Mouse (Mus musculus): Measurements from ENCODE around the gene Zfp335. TPM values are rescaled to one million over a fixed set of nuclear protein-coding genes. Genes with fewer than 3 reads are reported as not detected.
A peak's percentile ranks its signal among the peaks of the same experiment; 100 is the strongest.

Zfp335 gene
- 1 to 10 TPM; 5.6 to 8.2 TPM for polyA plus RNA-seq (2017; shearing (Covaris generic))

DNA sequence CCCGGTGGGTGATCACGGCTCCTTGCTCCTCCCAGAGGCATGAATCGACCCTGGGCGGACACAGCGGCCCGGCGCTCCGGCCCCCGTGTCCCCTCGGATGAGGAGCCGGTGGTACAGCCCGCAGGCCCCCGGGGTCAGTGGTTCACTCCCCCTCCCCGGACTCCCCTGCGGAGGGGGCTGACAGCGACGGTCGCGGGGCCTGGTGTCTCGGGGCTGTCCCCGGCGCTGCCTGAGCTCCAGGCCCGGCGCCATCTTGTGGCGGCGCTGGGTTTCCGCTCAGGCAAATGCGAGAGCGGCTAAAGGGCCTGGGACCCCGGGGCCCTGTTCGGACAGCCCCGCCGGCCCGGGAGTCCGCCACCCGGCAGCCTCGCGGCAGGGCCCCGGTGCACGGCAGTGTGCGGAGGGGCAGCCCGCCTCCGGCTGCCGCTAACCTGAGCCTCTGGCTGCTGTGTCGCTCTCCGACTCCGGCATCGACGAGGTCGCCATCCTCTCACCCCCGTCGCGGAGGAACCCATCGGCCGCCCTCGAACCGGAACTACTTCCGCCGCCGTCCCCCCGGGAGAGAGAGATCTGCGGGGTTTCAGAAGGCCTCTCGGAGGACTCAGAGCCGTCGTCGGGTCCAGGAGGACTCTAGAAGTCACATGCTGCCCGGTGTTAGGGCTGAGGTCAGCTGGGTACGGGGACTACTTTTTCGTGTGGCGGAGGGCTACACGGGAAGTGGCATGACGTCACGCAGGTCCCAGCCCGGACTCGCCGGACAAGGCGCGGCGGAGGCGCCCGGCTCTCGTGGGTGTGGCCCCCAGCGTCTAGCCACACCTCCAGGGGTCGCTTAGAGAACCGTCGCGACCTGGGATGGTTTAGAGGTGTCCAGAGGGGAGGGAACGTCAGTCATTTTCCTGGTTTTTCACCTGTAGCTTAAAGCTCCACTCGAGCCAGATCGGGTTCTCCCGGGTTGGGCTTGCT lies at the start of gene Zfp335:
Gene Zfp335, minus strand, starts transcription at position 672 of the 963 bp plus-strand sequence.
- ATAC-seq, result peak; percentile 59

DNA sequence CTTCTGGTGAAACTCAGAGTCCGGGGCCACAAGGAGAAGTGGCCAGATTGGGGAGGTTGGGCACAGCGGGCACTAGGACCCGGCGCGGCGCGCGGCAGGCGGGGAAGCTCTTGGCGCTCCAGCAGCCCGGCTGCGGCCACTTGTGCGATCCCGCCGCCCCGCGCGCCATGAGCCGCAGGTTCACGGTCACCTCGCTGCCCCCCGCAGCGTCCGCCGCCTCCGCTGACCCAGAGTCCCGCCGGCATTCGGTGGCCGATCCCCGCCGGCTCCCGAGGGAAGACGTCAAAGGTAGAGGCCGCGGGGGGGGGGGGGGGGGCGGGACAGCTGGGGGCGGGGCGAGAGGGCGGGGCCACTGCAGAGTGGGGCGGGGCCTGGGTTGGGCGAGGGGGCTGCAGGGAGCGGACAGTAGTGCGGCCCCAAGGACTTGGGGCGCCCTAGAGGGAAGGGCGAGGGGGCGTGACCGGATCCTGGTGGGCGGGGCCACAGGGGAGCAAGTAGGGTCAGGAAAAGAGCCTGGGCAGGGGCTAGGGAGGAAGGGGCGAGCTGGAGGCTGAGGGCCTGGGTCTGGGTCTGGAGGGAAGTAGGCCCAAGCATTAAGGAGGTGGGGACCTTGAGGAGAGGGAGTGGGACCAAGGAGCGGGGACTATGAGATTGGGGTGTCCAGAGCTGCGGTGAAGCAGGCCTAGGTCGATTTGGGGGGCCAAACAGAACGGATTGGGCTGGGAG lies 49.3 kb upstream of the Zfp335 start, which contains the start of gene Slc12a5:
Gene Slc12a5, plus strand, starts transcription at position 87 of the 726 bp plus-strand sequence.
- ATAC-seq, result no peak

DNA sequence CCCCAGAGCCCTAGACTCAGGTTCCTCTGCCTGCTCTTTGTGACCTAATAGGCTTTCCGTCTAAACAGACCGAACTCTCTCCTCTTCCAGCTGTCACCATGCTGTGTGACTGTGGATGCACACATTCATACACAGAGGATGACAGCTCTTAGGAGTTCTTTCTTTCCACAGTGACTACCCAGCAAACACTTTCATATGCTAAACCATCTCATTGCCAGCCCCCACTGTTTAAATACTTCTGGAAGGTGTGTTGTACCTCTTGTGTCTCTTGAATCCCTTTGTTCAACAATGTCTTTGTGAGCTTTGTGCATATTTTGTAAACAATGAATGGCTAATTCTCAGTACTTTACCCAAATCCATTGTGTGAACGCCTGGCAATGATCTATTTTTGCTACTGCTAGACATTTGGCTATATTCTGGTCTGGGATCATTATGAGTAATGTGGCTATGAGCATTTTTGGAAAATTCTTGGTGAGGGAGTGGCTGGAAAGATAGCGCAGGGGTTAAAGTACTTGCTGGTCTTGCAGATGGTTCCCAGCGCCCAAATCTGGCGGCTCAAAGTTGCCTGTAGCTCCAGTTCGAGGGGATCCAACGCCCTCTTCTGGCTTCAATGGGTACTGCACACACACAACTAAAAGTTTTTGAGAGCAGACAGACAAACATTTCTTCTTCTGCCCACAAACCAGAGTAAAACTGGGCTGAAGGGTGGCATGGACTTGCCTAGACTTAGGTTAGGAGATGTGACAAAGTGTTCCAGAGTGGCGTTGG lies 46.2 kb upstream of the Zfp335 start:
- no peak for ATAC-seq

DNA sequence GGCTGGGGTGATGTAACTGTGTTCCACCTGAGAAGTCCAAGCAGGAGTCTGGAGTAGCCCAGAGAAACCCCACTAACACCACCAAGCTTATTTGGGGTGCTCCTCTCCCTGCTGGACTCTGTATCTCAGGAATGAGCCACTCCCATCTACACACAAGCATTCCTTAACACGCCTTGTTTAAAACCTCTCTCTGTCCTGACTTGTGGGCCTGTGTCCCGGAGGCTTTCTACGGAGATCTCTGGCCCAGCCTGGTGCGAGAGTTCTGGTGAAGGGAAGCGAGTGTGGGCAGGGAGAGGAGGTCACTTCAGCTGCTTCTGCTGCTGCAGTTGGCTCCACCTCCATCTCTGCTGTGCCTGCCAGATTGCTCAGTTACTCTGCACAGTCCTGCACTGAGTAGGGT lies 44.6 kb upstream of the Zfp335 start:
- ATAC-seq, result no peak

DNA sequence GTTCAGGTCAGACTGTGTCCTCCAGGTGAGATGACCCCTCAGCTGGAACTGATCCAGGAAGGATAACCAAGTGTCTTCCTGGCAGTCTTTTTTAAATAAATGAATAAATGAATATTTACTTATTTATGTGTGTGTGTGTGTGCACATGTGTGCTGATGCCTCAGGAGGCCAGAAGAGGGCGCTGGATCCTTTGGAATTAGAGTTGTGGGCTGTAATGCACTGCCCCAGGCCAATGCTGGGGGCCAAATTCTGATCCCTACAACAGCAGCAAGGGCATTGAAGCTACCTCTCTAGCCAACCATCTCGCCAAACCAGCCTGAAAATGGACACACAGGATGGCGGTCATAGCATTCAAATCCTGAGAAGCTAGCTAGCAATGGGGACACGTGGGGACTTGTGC lies 44.2 kb upstream of the Zfp335 start:
- ATAC-seq, result no peak

DNA sequence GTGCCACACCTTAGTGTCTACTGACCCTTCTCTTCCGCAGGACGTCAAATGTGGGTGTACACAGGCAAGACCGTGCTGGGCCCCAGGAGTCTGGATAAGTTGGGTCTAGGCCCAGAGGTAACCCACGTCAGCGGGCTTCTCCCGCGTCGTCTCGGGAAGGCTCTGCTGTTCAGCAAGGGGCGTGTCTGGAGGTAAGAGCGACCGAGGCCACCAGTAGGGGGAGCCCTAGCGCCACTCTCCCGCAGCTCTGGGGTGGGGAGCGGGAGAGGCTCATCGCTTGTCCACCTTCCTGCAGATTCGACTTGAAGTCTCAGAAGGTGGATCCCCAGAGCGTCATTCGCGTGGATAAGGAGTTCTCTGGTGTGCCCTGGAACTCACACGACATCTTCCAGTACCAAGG lies 41.7 kb upstream of the Zfp335 start:
- ATAC-seq, result peak; percentile 73

DNA sequence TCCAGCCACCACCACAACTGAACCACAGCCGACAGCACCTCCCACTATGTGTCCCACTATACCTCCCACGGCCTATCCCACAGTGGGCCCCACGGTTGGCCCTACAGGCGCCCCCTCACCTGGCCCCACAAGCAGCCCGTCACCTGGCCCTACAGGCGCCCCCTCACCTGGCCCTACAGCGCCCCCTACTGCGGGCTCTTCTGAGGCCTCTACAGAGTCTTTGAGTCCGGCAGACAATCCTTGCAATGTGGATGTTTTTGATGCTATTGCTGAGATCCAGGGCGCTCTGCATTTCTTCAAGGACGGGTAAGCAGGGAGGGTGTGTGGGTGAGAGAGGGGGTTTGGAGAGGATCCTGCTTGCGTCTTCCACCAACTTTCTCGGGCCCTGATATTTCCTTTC lies 40.9 kb upstream of the Zfp335 start:
- no peak for ATAC-seq

DNA sequence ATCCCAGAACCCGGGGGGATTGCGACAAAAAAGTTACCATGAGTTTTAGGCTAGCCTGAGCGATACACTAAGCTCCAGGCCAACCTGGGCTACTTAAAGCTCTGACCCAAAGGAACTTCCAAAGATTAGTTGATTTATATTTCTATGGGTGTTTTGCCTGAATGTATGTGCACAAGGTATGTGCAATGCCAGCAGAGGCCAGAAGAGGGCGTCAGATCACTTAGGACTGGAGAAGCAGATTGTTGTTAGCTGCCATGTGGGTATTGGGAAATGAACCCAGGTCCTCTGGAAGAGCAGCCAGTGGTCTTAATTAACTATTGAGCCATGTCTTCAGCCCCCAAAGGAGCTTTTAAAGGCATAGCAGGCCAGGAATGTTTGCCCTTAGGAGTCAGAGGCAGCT lies 40.2 kb upstream of the Zfp335 start:
- no peak for ATAC-seq

DNA sequence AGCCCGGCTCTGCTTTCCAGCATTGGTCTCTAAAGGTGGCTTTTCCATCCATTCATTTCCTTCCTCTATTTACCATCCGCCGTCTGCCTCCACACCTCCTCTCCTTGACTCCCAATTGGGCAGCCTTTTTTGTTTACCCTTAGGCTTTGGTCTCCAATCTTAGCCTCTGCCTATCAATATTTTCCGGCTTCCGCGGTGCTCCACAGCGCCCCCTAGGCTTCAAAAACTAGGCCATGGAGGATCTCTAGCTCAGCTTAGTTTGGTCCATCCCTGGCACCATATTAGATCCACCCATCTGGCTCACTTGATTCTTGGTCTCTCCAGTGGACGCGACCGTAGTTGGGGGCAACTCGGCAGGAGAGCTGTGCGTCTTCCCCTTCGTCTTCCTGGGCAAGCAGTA lies 38.9 kb upstream of the Zfp335 start:
- ATAC-seq, result no peak

DNA sequence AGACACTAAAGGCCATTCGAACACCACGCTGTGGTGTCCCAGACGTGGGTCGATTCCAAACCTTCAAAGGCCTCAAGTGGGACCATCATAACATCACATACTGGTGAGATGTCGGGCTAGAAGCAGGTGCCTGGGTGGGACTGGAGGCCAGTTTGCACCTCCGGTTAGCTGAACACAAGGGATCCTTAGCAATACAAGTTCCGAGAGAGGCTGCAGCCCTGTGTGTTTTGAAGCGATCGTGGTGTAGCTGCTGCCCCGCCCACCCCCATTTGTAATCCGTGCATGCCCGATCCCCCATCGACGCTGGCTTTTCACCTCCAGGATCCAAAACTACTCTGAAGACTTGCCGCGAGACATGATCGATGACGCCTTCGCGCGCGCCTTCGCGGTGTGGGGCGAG lies 37.4 kb upstream of the Zfp335 start:
- no peak for ATAC-seq

DNA sequence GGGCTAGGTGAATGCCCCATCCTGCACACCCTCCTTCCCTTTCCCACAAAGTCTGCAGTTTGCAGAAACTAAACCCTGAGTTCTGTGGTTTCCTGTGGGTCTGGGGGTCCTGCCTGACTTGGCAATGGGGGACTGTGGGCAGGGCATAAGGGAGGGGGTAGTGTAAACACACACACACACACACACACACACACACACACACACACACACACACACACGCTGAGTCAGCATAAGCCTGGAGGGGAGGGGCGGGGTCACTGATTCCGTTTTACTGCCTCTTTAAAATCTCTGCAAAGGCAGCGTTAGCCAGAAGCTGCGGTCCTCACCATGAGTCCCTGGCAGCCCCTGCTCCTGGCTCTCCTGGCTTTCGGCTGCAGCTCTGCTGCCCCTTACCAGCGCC lies 36.4 kb upstream of the Zfp335 start:
- ATAC-seq, result no peak

DNA sequence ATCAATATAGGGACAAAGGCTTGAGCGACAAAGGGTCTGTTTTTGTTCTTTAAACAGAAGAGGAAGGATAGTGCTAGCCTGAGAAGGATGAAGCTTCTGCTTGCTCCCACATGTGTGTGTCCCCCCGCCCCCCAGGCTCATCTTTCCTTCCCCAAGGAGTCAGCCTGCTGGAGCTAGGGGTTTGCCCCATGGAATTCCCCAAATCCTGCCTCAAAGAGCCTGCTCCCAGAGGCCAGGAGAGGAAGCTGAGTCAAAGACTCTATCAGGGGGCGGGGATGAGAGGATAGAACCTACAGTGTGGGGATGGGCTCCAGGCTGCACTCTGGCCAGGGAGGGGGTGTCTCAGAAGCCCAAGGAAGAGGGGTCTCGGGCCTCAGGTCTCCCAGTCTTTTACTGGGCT lies 35.9 kb upstream of the Zfp335 start:
- ATAC-seq, result no peak

DNA sequence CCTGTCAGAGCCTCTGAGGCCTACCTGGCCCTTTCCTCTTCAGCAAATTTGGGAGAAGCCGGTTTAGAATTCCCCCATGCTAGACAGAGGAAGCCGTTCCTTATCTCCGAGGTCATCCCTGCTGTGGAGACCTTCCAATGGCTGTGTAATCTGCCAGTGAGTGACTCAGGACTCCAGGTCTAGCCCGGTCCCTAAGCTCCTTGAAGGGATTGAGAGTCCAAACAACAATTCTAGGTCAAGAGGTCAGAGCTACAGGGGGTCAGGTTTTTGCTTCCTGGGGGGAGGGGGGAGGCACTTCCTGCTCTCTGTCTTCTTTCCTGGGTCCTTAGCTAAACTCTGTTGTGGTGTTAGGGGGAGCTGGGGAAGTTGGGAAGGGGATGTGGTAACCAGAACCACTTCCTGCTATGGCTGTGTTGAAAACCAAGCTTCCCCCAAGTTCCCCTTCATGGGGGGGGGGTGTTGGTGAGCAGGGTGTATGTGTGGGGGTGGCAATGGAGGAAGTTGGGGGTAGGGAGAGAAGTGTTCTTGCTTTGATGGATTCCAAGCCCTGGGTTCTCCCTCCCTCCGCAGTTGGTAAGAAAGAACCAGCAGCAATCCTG lies 31.2 kb upstream of the Zfp335 start:
- peak; percentile 82 for ATAC-seq

DNA sequence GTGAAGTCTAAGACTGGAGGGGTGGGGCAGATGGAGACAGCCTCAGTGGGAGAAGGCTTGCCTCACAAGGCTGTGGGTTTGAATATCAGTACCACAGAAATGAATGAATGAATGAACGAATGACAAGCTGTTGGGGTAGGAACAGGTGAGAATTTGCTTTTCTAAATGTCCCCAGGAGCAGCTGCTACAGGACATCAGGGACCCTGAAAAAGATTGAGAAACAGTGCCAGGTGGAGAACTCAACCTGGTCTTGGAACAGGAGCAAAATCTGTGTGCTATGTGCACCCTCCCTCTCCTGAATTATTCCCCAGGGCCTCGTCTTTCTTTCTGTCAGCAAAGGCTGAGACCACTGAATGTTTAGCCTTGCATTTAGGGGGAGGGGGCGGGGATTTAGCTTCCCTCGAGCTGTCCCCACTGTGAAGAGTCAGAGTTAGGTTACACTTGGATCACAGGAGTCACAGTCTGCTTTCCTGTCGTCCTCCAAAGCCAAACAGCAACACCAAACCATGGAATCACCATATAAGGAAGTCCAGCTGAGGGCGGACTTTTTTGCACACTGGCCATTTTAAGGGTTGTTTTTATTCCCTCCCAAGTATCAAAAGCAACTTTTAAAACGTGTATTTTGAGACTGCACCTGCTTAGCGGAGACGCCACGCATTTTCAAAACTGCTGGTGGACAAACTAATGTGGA lies 28.7 kb upstream of the Zfp335 start, which contains the start of gene Mmp9:
Gene Mmp9, plus strand, starts transcription at position 641 of the 691 bp plus-strand sequence.
- no peak for ATAC-seq

DNA sequence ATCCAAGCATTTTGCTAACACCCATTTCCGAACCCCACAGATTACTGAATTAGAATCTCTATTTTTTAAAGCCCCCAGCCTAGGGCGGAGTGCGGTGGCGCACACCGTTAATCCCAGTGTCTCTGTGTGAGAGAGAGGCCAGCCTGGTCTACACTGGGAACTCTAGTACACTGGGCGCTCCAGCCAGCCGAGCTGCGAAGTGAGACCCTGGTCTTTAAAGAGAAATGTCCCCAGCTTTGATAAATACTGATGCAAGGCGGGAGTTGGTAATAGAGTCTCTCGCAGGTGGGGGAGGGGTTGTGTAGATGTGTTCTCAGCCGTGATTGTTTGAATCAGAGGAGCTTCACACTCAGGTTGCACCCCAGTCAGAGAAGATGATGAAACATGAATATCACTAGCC lies 27.5 kb upstream of the Zfp335 start:
- ATAC-seq, result no peak

DNA sequence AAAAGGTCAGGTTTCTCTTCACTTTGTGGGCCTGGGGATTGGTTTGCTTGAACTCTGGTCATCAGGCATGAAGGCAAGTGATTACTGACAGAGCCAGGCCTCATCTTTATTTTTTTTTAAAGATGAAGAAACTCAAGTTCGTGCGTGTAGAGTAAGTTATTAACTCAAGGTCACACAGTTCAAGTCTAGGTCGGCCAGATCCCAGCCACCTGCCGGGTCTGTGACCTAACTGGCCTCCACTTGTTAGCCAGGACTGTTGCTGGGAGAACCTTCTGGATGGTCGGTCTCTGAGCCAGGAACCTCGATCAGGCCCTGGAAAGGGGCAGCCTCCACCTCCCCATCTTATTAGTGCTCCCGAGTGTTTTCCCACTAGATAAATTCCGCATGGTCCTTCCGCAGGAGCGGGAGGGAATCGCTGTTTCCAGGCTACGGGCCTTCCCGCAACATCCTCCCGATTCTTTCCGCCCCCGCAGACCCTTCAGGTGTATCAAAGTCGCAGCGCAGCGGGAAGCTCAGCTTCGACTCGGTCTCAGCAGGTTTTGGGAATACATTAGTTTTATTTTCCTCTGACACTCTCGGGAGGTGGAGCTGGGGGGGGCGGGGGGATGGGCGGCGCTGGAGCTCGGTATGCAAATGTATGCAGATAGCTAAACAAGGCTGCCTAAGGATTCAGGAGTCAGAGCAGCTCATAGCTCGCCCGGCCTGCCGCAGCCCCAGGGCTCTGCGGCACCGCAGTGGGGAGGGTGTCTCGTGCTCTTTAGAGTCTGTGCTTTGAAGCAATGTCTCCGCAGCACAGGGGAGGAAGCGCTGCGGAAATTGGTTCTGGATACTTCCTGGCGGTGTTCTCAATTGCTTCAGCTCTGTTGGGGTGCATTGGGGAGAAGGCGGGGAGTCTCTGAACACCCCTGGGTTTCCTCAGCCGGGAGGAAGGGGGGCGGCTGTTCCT lies 26.9 kb upstream of the Zfp335 start:
- peak; percentile 72 for ATAC-seq

DNA sequence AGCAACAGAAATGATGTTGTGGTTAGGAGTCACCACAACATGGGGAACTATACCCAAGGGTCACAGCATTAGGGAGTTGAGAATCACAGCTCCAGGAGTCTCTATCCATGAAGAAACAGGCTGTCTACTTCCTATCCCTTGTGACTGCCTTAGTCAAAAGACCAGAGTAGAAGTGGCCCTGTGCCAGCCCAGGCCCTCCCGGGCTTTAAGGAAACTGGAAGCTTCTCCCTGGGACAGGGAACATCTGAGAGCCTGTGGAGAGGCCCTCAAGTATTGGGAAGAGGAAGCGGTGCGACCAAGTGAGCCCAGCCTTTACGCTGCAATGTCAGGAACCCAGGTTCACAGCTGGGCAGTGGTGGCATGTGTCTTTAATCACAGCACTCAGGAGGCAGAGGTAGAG lies 24.4 kb upstream of the Zfp335 start:
- no peak for ATAC-seq

DNA sequence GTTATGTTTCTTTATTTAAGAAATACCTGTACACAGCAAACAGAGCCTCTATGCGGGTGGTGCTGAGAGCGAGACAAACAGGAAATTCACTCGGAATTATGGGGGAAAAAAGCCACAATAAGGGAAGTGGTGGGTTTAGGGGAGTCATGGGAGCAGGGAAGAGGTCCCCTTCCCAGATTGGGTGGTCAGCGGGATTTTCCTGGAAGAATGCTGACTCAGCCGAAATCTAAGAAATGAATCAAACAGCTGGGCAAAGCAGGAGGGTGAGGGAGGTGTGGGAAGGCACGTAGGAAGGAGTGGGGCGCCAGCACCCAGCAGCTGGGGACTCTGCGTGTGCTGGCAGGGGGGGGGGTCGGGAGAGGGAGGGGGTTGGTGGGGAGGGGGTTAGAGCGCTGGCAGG lies 22.0 kb upstream of the Zfp335 start:
- ATAC-seq, result no peak

DNA sequence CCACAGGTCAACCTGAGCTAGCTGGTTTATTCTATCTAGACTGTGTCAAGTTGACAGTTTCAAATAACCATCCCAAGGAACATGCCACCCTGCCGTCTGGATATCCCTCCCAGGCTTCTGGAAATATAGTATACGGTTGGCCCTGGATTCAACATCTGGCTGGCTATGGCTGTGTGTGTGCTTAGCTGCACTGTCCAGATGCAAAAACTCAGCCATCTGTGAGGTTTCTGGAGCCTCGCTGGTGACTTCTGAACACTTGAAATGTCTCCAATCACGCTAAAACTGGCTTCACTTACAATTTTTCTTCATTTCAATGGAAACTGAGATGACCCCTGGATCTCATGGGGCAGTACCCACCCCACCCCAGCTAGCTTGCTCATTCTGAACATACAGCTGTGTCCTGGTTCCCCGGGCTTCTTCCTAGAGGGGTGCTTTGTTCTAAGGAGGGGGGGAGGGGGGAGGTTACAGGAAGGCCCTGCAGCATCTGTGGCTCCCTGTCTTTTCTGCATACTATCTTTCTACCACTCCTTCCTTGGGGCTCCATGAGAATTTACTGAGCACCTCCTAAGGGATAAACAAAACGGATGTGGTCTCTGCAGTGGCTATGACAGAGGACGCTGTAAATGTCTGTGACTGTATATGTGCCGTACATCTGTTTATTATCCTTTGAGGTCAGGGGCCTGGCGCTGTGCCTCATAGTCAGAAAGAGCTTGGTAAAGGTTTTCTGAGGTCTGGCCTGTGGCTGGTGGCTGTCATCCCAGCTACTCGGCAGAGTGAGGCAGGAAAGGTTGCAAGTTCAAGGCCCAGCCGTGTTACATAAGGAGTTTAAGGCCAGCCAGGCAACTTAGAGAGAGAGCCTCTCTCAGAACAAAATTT lies 19.4 kb upstream of the Zfp335 start:
- ATAC-seq, result no peak
